Mouse (Mus musculus): ENCODE results near the gene Tmem56. TPM values are rescaled to one million over a fixed set of nuclear protein-coding genes. Genes with fewer than 3 reads are reported as not detected.
A peak's percentile ranks its signal among the peaks of the same experiment; 100 is the strongest.

Gene Tmem56
- total RNA-seq, 2 experiments from 2014 or later, result 46.6 to 51.7 TPM

- H3K27ac ChIP-seq, result no peak overlapping the region
- intact Hi-C loops (cut with DNase I), result no loop called here
- DNase-seq (ENCODE audit: extremely low spot score in 1 of 2, low spot score in 2 of 2), result no peak
- no peak for TF ChIP-seq CTCF (IDR thresholded peaks at IDR 0.05)
- H3K4me3 ChIP-seq, result no peak overlapping the region
Measured at GRCm38 (mm10) chr3:121221987-121222386, 60.9 kb downstream of the Tmem56 start.

GRCm38 (mm10) chr3:121217011-121217410 lies 65.9 kb downstream of the Tmem56 start:
- Histone ChIP-seq H3K4me3 (no peak overlapping the region), H3K27ac (no peak overlapping the region)
- TF ChIP-seq CTCF (IDR thresholded peaks at IDR 0.05), result no peak
- intact Hi-C loops (cut with DNase I), result no loop called here
- DNase-seq (ENCODE audit: extremely low spot score in 1 of 2, low spot score in 2 of 2), result no peak

GRCm38 (mm10) chr3:121213501-121213900 lies 69.4 kb downstream of the Tmem56 start:
- no peak for TF ChIP-seq CTCF (IDR thresholded peaks at IDR 0.05)
- DNase-seq (ENCODE audit: extremely low spot score in 1 of 2, low spot score in 2 of 2), result no peak
- H3K4me3 ChIP-seq, result no peak overlapping the region
- intact Hi-C loops (cut with DNase I), result no loop called here
- no peak overlapping the region for H3K27ac ChIP-seq

- DNase-seq (ENCODE audit: extremely low spot score in 1 of 2, low spot score in 2 of 2), result no peak
- intact Hi-C loops (cut with DNase I), result no loop called here
- Histone ChIP-seq H3K27ac (no peak overlapping the region), H3K4me3 (no peak overlapping the region)
- TF ChIP-seq CTCF (IDR thresholded peaks at IDR 0.05), result peak; percentile 33
Measured at GRCm38 (mm10) chr3:121212156-121212555, 70.7 kb downstream of the Tmem56 start.

GRCm38 (mm10) chr3:121208994-121209393 lies 73.9 kb downstream of the Tmem56 start:
- TF ChIP-seq CTCF (IDR thresholded peaks at IDR 0.05), result no peak
- Histone ChIP-seq H3K4me3 (no peak overlapping the region), H3K27ac (no peak overlapping the region)
- no peak for DNase-seq (ENCODE audit: extremely low spot score in 1 of 2, low spot score in 2 of 2)
- intact Hi-C loops (cut with DNase I), result no loop called here

GRCm38 (mm10) chr3:121206202-121206882 lies 76.6 kb downstream of the Tmem56 start:
- H3K4me3 ChIP-seq, result no peak overlapping the region
- intact Hi-C loops (cut with DNase I), result no loop called here
- no peak overlapping the region for H3K27ac ChIP-seq
- no peak for DNase-seq (ENCODE audit: extremely low spot score in 1 of 2, low spot score in 2 of 2)
- no peak for TF ChIP-seq CTCF (IDR thresholded peaks at IDR 0.05)

- no peak for TF ChIP-seq CTCF (IDR thresholded peaks at IDR 0.05)
- DNase-seq (ENCODE audit: extremely low spot score in 1 of 2, low spot score in 2 of 2), result no peak
- no peak overlapping the region for H3K4me3 ChIP-seq
- intact Hi-C loops (cut with DNase I), result no loop called here
- no peak overlapping the region for H3K27ac ChIP-seq
Measured at GRCm38 (mm10) chr3:121202638-121203037, 80.3 kb downstream of the Tmem56 start.

GRCm38 (mm10) chr3:121201012-121201747 lies 81.7 kb downstream of the Tmem56 start:
- no peak overlapping the region for H3K27ac ChIP-seq
- intact Hi-C loops (cut with DNase I), result no loop called here
- DNase-seq (ENCODE audit: extremely low spot score in 1 of 2, low spot score in 2 of 2), result no peak
- H3K4me3 ChIP-seq, result no peak overlapping the region
- TF ChIP-seq CTCF (IDR thresholded peaks at IDR 0.05), result no peak

- TF ChIP-seq CTCF (IDR thresholded peaks at IDR 0.05), result no peak
- Histone ChIP-seq H3K27ac (no peak overlapping the region), H3K4me3 (no peak overlapping the region)
- no peak for DNase-seq (ENCODE audit: extremely low spot score in 1 of 2, low spot score in 2 of 2)
- intact Hi-C loops (cut with DNase I), result no loop called here
Measured at GRCm38 (mm10) chr3:121189199-121189598, 93.7 kb downstream of the Tmem56 start.

- intact Hi-C loops (cut with DNase I), result no loop called here
- no peak for DNase-seq (ENCODE audit: extremely low spot score in 1 of 2, low spot score in 2 of 2)
- Histone ChIP-seq H3K4me3 (no peak overlapping the region), H3K27ac (no peak overlapping the region)
- TF ChIP-seq CTCF (IDR thresholded peaks at IDR 0.05), result no peak
Measured at GRCm38 (mm10) chr3:121187510-121187909, 95.4 kb downstream of the Tmem56 start.

GRCm38 (mm10) chr3:121186925-121187324 lies 96.0 kb downstream of the Tmem56 start:
- no peak for TF ChIP-seq CTCF (IDR thresholded peaks at IDR 0.05)
- no peak overlapping the region for H3K27ac ChIP-seq
- intact Hi-C loops (cut with DNase I), result no loop called here
- no peak overlapping the region for H3K4me3 ChIP-seq
- DNase-seq (ENCODE audit: extremely low spot score in 1 of 2, low spot score in 2 of 2), result no peak

GRCm38 (mm10) chr3:121185197-121185596 lies 97.7 kb downstream of the Tmem56 start:
- Histone ChIP-seq H3K4me3 (no peak overlapping the region), H3K27ac (no peak overlapping the region)
- no peak for DNase-seq (ENCODE audit: extremely low spot score in 1 of 2, low spot score in 2 of 2)
- no peak for TF ChIP-seq CTCF (IDR thresholded peaks at IDR 0.05)
- intact Hi-C loops (cut with DNase I), result no loop called here
